ENCODE assay signal across 8 mouse cellular contexts in genomic region chr10:83508962-83509660, GRCm38 (mm10). TPM values are rescaled to one million over a fixed set of nuclear protein-coding genes. Genes with fewer than 3 reads are reported as not detected.
A peak's percentile ranks its signal among the peaks of the same experiment; 100 is the strongest.
DNase-seq lines count a peak whose midpoint lies in the region; ATAC-seq and TF ChIP-seq lines count a peak whose summit lies in the region.

No protein-coding gene starts in this region.

- TF ChIP-seq EP300 in ES-Bruce4 (IDR thresholded peaks at IDR 0.05; ENCODE audit: insufficient read depth, low read depth, low read length): no peak

- no peak overlapping the region for H3K4me2 ChIP-seq in hindbrain, embryonic 16.5 days (ENCODE audit: low read length)
- H3K4me2 ChIP-seq in hindbrain, embryonic 12.5 days (replicated peaks): no peak overlapping the region
- H3K4me2 ChIP-seq in heart, embryonic 11.5 days: no peak overlapping the region

- H3K9ac ChIP-seq in hindbrain, embryonic 16.5 days (ENCODE audit: low read depth, low read length): no peak overlapping the region
- no peak overlapping the region for H3K9ac ChIP-seq in hindbrain, embryonic 12.5 days
- H3K9ac ChIP-seq in ES-Bruce4 (ENCODE audit: low read depth, poor library complexity, severe bottlenecking): no peak overlapping the region
- H3K9ac ChIP-seq in heart, embryonic 11.5 days (ENCODE audit: low read depth, low read length): no peak overlapping the region

- no peaks in the 10 kb centered on the region for H3K27me3 ChIP-seq in hindbrain, embryonic 16.5 days (replicated peaks; ENCODE audit: control insufficient read depth, insufficient read depth, low read length)
- no peaks in the 10 kb centered on the region for H3K27me3 ChIP-seq in hindbrain, embryonic 12.5 days
- no peaks in the 10 kb centered on the region for H3K27me3 ChIP-seq in ES-Bruce4 (ENCODE audit: control insufficient read depth, insufficient read depth, low read length, poor library complexity, severe bottlenecking)
- no peaks in the 10 kb centered on the region for H3K27me3 ChIP-seq in heart, embryonic 11.5 days (ENCODE audit: control insufficient read depth, insufficient read depth, low read length)

- 0 out of 2 replicates have a peak, but pooled peaks have one; percentile 17 for ATAC-seq in hindbrain, embryonic 16.5 days
- ATAC-seq in hindbrain, embryonic 12.5 days (ENCODE audit: low FRiP score): no peak
- no peak for ATAC-seq in heart, embryonic 11.5 days (replicated peaks; ENCODE audit: insufficient number of reproducible peaks, low FRiP score, low TSS enrichment)

- DNase-seq in c-Kit-positive CD71-positive TER-119-negative erythroid progenitor cells, embryonic 14.5 days (ENCODE audit: low read depth): peak; percentile 10
- DNase-seq in large intestine, adult 2 months (ENCODE audit: low read depth, low spot score): peak; percentile 58
- DNase-seq in spleen, postnatal 4 days (ENCODE audit: low spot score in 2 of 2): peak; percentile 19 to 61
- DNase-seq in layer of hippocampus, postnatal 14 days (ENCODE audit: low spot score in 2 of 2): no peak

- no peak for TF ChIP-seq POLR2A in ES-Bruce4 (IDR thresholded peaks at IDR 0.05; ENCODE audit: insufficient read depth, low read length)

- no peak overlapping the region for H3K27ac ChIP-seq in hindbrain, embryonic 16.5 days (ENCODE audit: low read depth, low read length)
- H3K27ac ChIP-seq in hindbrain, embryonic 12.5 days: no peak overlapping the region
- no peak overlapping the region for H3K27ac ChIP-seq in ES-Bruce4 (ENCODE audit: insufficient read depth, low read length)
- H3K27ac ChIP-seq in heart, embryonic 11.5 days (ENCODE audit: low read depth, low read length): no peak overlapping the region; the same call in 1 of the 2 replicates

- peaks cover 30% of the 10 kb centered on the region for H3K36me3 ChIP-seq in hindbrain, embryonic 16.5 days (ENCODE audit: control insufficient read depth, insufficient read depth, low read length)
- peaks cover 50% of the 10 kb centered on the region for H3K36me3 ChIP-seq in hindbrain, embryonic 12.5 days
- no peaks in the 10 kb centered on the region for H3K36me3 ChIP-seq in ES-Bruce4 (ENCODE audit: control insufficient read depth, insufficient read depth, low read length, poor library complexity, severe bottlenecking)
- peaks cover 4% of the 10 kb centered on the region; the same call in 1 of the 2 replicates for H3K36me3 ChIP-seq in heart, embryonic 11.5 days (ENCODE audit: control insufficient read depth, insufficient read depth, low read length)

- 67% methylated on average over 8 of the region's 8 CpGs for WGBS in hindbrain, embryonic 16.5 days
- 70% methylated on average over 8 of the region's 8 CpGs for WGBS in hindbrain, embryonic 12.5 days
- 54% methylated on average over 8 of the region's 8 CpGs for WGBS in large intestine, adult 2 months
- WGBS in heart, embryonic 11.5 days (ENCODE audit: insufficient replicate concordance): 62% methylated on average over 8 of the region's 8 CpGs

- H3K9me3 ChIP-seq in hindbrain, embryonic 16.5 days (ENCODE audit: control insufficient read depth, low read length): no peaks in the 10 kb centered on the region
- H3K9me3 ChIP-seq in hindbrain, embryonic 12.5 days (replicated peaks): no peaks in the 10 kb centered on the region
- H3K9me3 ChIP-seq in ES-Bruce4 (replicated peaks; ENCODE audit: control insufficient read depth, insufficient read depth, low read length, poor library complexity, severe bottlenecking): no peaks in the 10 kb centered on the region
- no peaks in the 10 kb centered on the region for H3K9me3 ChIP-seq in heart, embryonic 11.5 days (replicated peaks; ENCODE audit: control insufficient read depth, low read length)

- TF ChIP-seq CTCF in ES-Bruce4 (IDR thresholded peaks at IDR 0.05; ENCODE audit: low read depth, low read length): peak; percentile 60

- no peaks in the 10 kb centered on the region for H3K4me1 ChIP-seq in hindbrain, embryonic 16.5 days (ENCODE audit: control insufficient read depth, insufficient read depth, low read depth, low read length)
- no peaks in the 10 kb centered on the region for H3K4me1 ChIP-seq in hindbrain, embryonic 12.5 days
- no peaks in the 10 kb centered on the region for H3K4me1 ChIP-seq in ES-Bruce4 (ENCODE audit: control insufficient read depth, insufficient read depth, low read length)
- no peaks in the 10 kb centered on the region for H3K4me1 ChIP-seq in heart, embryonic 11.5 days (ENCODE audit: control insufficient read depth, insufficient read depth, low read length)

- no peak overlapping the region for H3K4me3 ChIP-seq in hindbrain, embryonic 16.5 days (ENCODE audit: low read length)
- H3K4me3 ChIP-seq in hindbrain, embryonic 12.5 days: no peak overlapping the region
- H3K4me3 ChIP-seq in ES-Bruce4 (ENCODE audit: low read depth, low read length): no peak overlapping the region
- H3K4me3 ChIP-seq in heart, embryonic 11.5 days (ENCODE audit: low read depth, low read length): no peak overlapping the region

RNA-seq across cellular contexts. Expression of gene Aldh1l2, which starts 24.8 kb away (rescaled TPM):
- 11.9 and 14.6 TPM in 2 replicates for polyA plus RNA-seq in hindbrain, embryonic 16.5 days (2015; fragmentation: Nextera tagmentation; extraction: Ambion mirVana)
- 11.7 and 13.3 TPM in 2 replicates for polyA plus RNA-seq in hindbrain, embryonic 12.5 days (2016; fragmentation: Nextera tagmentation; extraction: Ambion mirVana)
- polyA plus RNA-seq in ES-Bruce4 (2011; ENCODE audit: insufficient read depth, insufficient read length, low read depth, missing spikeins): 0.37 and 0.39 TPM in 2 replicates
- polyA plus RNA-seq in large intestine, adult 2 months (2012; rRNA removed): 0.49 and 0.50 TPM in 2 replicates
- total RNA-seq in layer of hippocampus, postnatal 14 days (2021): 1 to 10 TPM; 5.5 to 5.6 TPM
- 8.0 and 12.1 TPM in 2 replicates for polyA plus RNA-seq in heart, embryonic 11.5 days (2014; fragmentation: Nextera tagmentation; extraction: Ambion mirVana)

RNA-seq across cellular contexts. Expression of gene Washc4, which starts 34.4 kb away (rescaled TPM):
- 26.0 and 31.8 TPM in 2 replicates for polyA plus RNA-seq in hindbrain, embryonic 16.5 days (2015; fragmentation: Nextera tagmentation; extraction: Ambion mirVana)
- polyA plus RNA-seq in hindbrain, embryonic 12.5 days (2016; fragmentation: Nextera tagmentation; extraction: Ambion mirVana): 38.5 and 42.7 TPM in 2 replicates
- 88.1 and 92.1 TPM in 2 replicates for polyA plus RNA-seq in ES-Bruce4 (2011; ENCODE audit: insufficient read depth, insufficient read length, low read depth, missing spikeins)
- polyA plus RNA-seq in large intestine, adult 2 months (2012; rRNA removed): 2.0 and 2.3 TPM in 2 replicates
- 10 to 100 TPM; 23.1 to 24.9 TPM for total RNA-seq in layer of hippocampus, postnatal 14 days (2021)
- polyA plus RNA-seq in heart, embryonic 11.5 days (2014; fragmentation: Nextera tagmentation; extraction: Ambion mirVana): 26.8 TPM in 2 replicates

Comparison
In these comparisons a context has a peak if more than half of its experiments do, and no peak if none do; other contexts are left out.
1. DNase-seq: peak in c-Kit-positive CD71-positive TER-119-negative erythroid progenitor cells, embryonic 14.5 days (single experiment), large intestine, adult 2 months (single experiment) and spleen, postnatal 4 days (2 of 2); none in layer of hippocampus, postnatal 14 days (0 of 2).